Mouse (Mus musculus): ENCODE measurements around the gene Slc24a4.
A peak's percentile ranks its signal among the peaks of the same experiment; 100 is the strongest.

Gene Slc24a4

DNA sequence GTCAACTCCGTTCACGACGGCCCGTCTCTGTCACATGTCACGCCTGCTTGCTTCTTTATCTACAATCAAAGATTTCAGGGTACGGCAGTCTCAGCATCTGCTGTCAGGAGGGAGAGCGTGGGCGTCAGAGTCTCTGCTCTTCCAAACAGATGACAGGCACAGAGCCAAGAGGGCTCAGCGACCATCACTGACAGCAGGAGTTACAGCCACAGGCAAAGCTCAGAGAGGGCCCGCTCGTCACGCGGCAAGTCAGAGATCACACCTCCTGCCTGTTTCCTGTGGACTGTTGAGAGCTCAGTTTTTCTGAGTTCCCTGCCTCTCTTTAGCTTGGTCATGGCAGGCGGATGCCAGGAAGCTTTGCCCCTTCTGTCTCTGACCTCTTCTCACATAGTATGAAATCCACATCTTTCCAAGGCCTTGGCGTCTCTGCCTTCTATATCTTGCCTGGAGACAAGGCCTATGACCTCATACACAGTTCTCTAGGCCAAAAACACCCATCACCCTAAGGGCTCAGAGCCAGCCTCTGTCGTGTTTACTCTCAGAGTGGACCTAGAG, 180.0 kb downstream of the Slc24a4 start:
- peak; percentile 64 to 68 for DNase-seq (ENCODE audit: low spot score in 2 of 2)

DNA sequence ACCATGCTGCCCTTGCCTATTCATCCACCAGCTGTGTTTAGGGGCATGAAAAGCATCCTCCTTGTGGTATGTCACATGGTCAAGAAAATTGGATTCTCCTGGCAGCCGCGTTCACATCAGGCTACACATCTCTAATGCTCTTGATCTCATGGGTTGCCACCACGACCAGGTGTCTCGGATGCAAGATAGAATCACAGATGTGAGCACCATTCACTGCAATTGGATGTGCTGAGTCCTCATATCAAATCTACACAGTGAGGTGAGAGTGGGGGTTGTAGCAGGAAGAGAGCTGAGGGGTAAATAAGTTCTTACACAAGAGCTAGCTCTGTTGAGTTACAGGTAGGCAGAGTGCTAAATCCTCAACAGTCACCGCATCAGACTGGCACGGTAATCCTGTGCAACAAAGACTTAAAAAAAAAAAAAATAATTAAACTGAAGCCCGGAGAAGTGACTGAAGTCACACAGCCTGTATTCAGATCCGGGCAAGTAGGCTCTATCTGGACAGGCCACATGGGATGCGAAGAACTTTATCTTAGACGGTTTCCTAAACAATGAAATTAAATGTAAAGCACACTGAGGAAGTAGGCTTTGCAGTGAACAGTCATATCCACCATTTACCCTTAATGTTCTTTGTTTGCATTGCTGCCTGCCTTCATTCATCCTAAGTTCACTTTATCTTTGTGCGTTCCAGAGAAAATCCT, 180.7 kb downstream of the Slc24a4 start:
- no peak for DNase-seq (ENCODE audit: low spot score in 2 of 2)

- no peak for DNase-seq (ENCODE audit: low spot score in 2 of 2)
Observed at GRCm38 (mm10) chr12:102309800-102310195, 181.3 kb downstream of the Slc24a4 start.

DNA sequence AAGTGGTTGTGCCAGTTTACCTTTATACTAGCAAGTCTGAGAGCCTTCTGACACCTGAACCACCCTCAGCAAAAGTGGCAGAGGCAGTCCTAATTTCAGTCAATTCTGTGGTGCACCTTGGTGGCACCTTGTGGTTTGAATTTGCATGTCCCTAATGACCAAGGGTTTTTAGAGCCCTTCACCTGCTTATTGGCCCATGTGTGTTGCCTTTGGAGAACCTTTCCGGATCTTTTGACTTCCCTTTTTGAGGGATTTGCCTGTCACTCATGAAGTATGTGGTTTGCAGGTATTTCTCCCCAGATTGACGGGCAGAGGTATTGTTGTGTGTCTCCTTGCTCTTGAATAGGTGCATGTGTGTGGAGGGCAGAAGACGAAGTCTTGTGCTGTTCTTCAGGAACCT, 181.7 kb downstream of the Slc24a4 start:
- DNase-seq (ENCODE audit: low spot score in 2 of 2), result no peak

GRCm38 (mm10) chr12:102311454-102311853, 182.9 kb downstream of the Slc24a4 start:
- DNase-seq (ENCODE audit: low spot score in 2 of 2), result no peak

All from frontal cortex, postnatal 10 days (tissue).